Mouse (Mus musculus): ENCODE data around the gene Cidec. TPM values are rescaled to one million over a fixed set of nuclear protein-coding genes. Genes with fewer than 3 reads are reported as not detected.

Gene Cidec
- polyA plus RNA-seq, 1 experiment from 2014 or later: 0.46 TPM

- Histone ChIP-seq H3K4me2 (replicated peaks; ENCODE audit: low read depth, low read length) (no peak overlapping the region), H3K27me3 (ENCODE audit: control insufficient read depth, insufficient read depth, low read length) (no peaks in the 10 kb centered on the region), H3K4me3 (ENCODE audit: low read depth, low read length) (no peak overlapping the region), H3K27ac (ENCODE audit: low read length) (no peak overlapping the region), H3K9ac (replicated peaks; ENCODE audit: low read depth, low read length) (no peak overlapping the region), H3K36me3 (ENCODE audit: control insufficient read depth, insufficient read depth, low read length) (peaks cover 10% of the 10 kb centered on the region; the same call in 1 of the 2 replicates), H3K4me1 (ENCODE audit: control insufficient read depth, insufficient read depth, low read length) (peaks cover 7% of the 10 kb centered on the region), H3K9me3 (ENCODE audit: control insufficient read depth, low read depth, low read length) (no peaks in the 10 kb centered on the region)
- ATAC-seq (ENCODE audit: insufficient number of reproducible peaks, insufficient read depth, low FRiP score, low read depth): no peak
- WGBS: 91% methylated on average over 11 of the region's 11 CpGs
These were observed 40.7 kb downstream of the Cidec start for GRCm38 (mm10) chr6:113394811-113395210.

- no peak overlapping the region for H3K9ac ChIP-seq (replicated peaks; ENCODE audit: low read depth, low read length)
- no peak overlapping the region for H3K4me2 ChIP-seq (replicated peaks; ENCODE audit: low read depth, low read length)
- no peaks in the 10 kb centered on the region for H3K27me3 ChIP-seq (ENCODE audit: control insufficient read depth, insufficient read depth, low read length)
- H3K4me3 ChIP-seq (ENCODE audit: low read depth, low read length): no peak overlapping the region
- peaks cover 7% of the 10 kb centered on the region for H3K4me1 ChIP-seq (ENCODE audit: control insufficient read depth, insufficient read depth, low read length)
- H3K9me3 ChIP-seq (ENCODE audit: control insufficient read depth, low read depth, low read length): no peaks in the 10 kb centered on the region
- WGBS: 88% methylated on average over 6 of the region's 6 CpGs
- H3K27ac ChIP-seq (ENCODE audit: low read length): no peak overlapping the region
- ATAC-seq (ENCODE audit: insufficient number of reproducible peaks, insufficient read depth, low FRiP score, low read depth): no peak
- peaks cover 18% of the 10 kb centered on the region; the same call in 1 of the 2 replicates for H3K36me3 ChIP-seq (ENCODE audit: control insufficient read depth, insufficient read depth, low read length)
These were observed 41.6 kb downstream of the Cidec start for GRCm38 (mm10) chr6:113393951-113394350.

GRCm38 (mm10) chr6:113392387-113393071 is 43.0 kb downstream of the Cidec start:
- Histone ChIP-seq H3K9ac (replicated peaks; ENCODE audit: low read depth, low read length) (peak overlapping the region; percentile 58), H3K4me2 (replicated peaks; ENCODE audit: low read depth, low read length) (peak overlapping the region; percentile 61), H3K36me3 (ENCODE audit: control insufficient read depth, insufficient read depth, low read length) (peaks cover 28% of the 10 kb centered on the region), H3K27ac (ENCODE audit: low read length) (no peak overlapping the region), H3K27me3 (ENCODE audit: control insufficient read depth, insufficient read depth, low read length) (no peaks in the 10 kb centered on the region), H3K9me3 (ENCODE audit: control insufficient read depth, low read depth, low read length) (no peaks in the 10 kb centered on the region), H3K4me1 (ENCODE audit: control insufficient read depth, insufficient read depth, low read length) (peaks cover 7% of the 10 kb centered on the region), H3K4me3 (ENCODE audit: low read depth, low read length) (peak overlapping the region; percentile 37)
- ATAC-seq (ENCODE audit: insufficient number of reproducible peaks, insufficient read depth, low FRiP score, low read depth): peak; percentile 73; the same call in 1 of the 2 replicates
- 2% methylated on average over 51 of the region's 51 CpGs for WGBS

- WGBS: 29% methylated on average over 10 of the region's 10 CpGs
- H3K4me3 ChIP-seq (ENCODE audit: low read depth, low read length): peak overlapping the region; percentile 37
- H3K4me2 ChIP-seq (replicated peaks; ENCODE audit: low read depth, low read length): peak overlapping the region; percentile 61
- H3K27me3 ChIP-seq (ENCODE audit: control insufficient read depth, insufficient read depth, low read length): no peaks in the 10 kb centered on the region
- no peaks in the 10 kb centered on the region for H3K9me3 ChIP-seq (ENCODE audit: control insufficient read depth, low read depth, low read length)
- H3K9ac ChIP-seq (replicated peaks; ENCODE audit: low read depth, low read length): peak overlapping the region; percentile 58; the same call in 1 of the 2 replicates
- H3K27ac ChIP-seq (ENCODE audit: low read length): no peak overlapping the region
- peaks cover 7% of the 10 kb centered on the region for H3K4me1 ChIP-seq (ENCODE audit: control insufficient read depth, insufficient read depth, low read length)
- H3K36me3 ChIP-seq (ENCODE audit: control insufficient read depth, insufficient read depth, low read length): peaks cover 34% of the 10 kb centered on the region
- 0 out of 2 replicates have a peak, but pooled peaks have one; percentile 7 for ATAC-seq (ENCODE audit: insufficient number of reproducible peaks, insufficient read depth, low FRiP score, low read depth)
These were observed 43.6 kb downstream of the Cidec start for GRCm38 (mm10) chr6:113392015-113392386.

- WGBS: 90% methylated on average over 3 of the region's 3 CpGs
- no peak for ATAC-seq (ENCODE audit: insufficient number of reproducible peaks, insufficient read depth, low FRiP score, low read depth)
- peaks cover 7% of the 10 kb centered on the region for H3K4me1 ChIP-seq (ENCODE audit: control insufficient read depth, insufficient read depth, low read length)
- no peak overlapping the region for H3K27ac ChIP-seq (ENCODE audit: low read length)
- no peaks in the 10 kb centered on the region for H3K27me3 ChIP-seq (ENCODE audit: control insufficient read depth, insufficient read depth, low read length)
- H3K4me3 ChIP-seq (ENCODE audit: low read depth, low read length): no peak overlapping the region
- no peak overlapping the region for H3K4me2 ChIP-seq (replicated peaks; ENCODE audit: low read depth, low read length)
- no peaks in the 10 kb centered on the region for H3K9me3 ChIP-seq (ENCODE audit: control insufficient read depth, low read depth, low read length)
- H3K36me3 ChIP-seq (ENCODE audit: control insufficient read depth, insufficient read depth, low read length): peaks cover 43% of the 10 kb centered on the region
- no peak overlapping the region for H3K9ac ChIP-seq (replicated peaks; ENCODE audit: low read depth, low read length)
These were observed 44.8 kb downstream of the Cidec start for GRCm38 (mm10) chr6:113390715-113391114.

GRCm38 (mm10) chr6:113388960-113389359 is 46.6 kb downstream of the Cidec start, which contains the start of gene Ttll3:
TSS of gene Ttll3 (plus strand) at chr6:113389260.
- Histone ChIP-seq H3K36me3 (ENCODE audit: control insufficient read depth, insufficient read depth, low read length) (peaks cover 59% of the 10 kb centered on the region), H3K4me1 (ENCODE audit: control insufficient read depth, insufficient read depth, low read length) (peaks cover 7% of the 10 kb centered on the region), H3K9me3 (ENCODE audit: control insufficient read depth, low read depth, low read length) (no peaks in the 10 kb centered on the region), H3K4me2 (replicated peaks; ENCODE audit: low read depth, low read length) (no peak within 1 kb of the TSS), H3K9ac (replicated peaks; ENCODE audit: low read depth, low read length) (no peak within 1 kb of the TSS), H3K27ac (ENCODE audit: low read length) (no peak within 1 kb of the TSS), H3K4me3 (ENCODE audit: low read depth, low read length) (no peak within 1 kb of the TSS), H3K27me3 (ENCODE audit: control insufficient read depth, insufficient read depth, low read length) (no peaks in the 10 kb centered on the region)
- 62% methylated on average over 8 of the region's 8 CpGs for WGBS
- no peak for ATAC-seq (ENCODE audit: insufficient number of reproducible peaks, insufficient read depth, low FRiP score, low read depth)

GRCm38 (mm10) chr6:113386025-113386424 is 49.5 kb downstream of the Cidec start:
- Histone ChIP-seq H3K9me3 (ENCODE audit: control insufficient read depth, low read depth, low read length) (no peaks in the 10 kb centered on the region), H3K27me3 (ENCODE audit: control insufficient read depth, insufficient read depth, low read length) (no peaks in the 10 kb centered on the region), H3K4me3 (ENCODE audit: low read depth, low read length) (no peak overlapping the region), H3K9ac (replicated peaks; ENCODE audit: low read depth, low read length) (no peak overlapping the region), H3K4me1 (ENCODE audit: control insufficient read depth, insufficient read depth, low read length) (no peaks in the 10 kb centered on the region), H3K4me2 (replicated peaks; ENCODE audit: low read depth, low read length) (no peak overlapping the region), H3K36me3 (ENCODE audit: control insufficient read depth, insufficient read depth, low read length) (peaks cover 81% of the 10 kb centered on the region), H3K27ac (ENCODE audit: low read length) (no peak overlapping the region)
- ATAC-seq (ENCODE audit: insufficient number of reproducible peaks, insufficient read depth, low FRiP score, low read depth): no peak; the same call in 1 of the 2 replicates
- WGBS: 49% methylated on average over 3 of the region's 3 CpGs

- ATAC-seq (ENCODE audit: insufficient number of reproducible peaks, insufficient read depth, low FRiP score, low read depth): no peak
- Histone ChIP-seq H3K9me3 (ENCODE audit: control insufficient read depth, low read depth, low read length) (no peaks in the 10 kb centered on the region), H3K27me3 (ENCODE audit: control insufficient read depth, insufficient read depth, low read length) (no peaks in the 10 kb centered on the region), H3K27ac (ENCODE audit: low read length) (no peak overlapping the region), H3K4me3 (ENCODE audit: low read depth, low read length) (no peak overlapping the region), H3K36me3 (ENCODE audit: control insufficient read depth, insufficient read depth, low read length) (peaks cover 86% of the 10 kb centered on the region), H3K9ac (replicated peaks; ENCODE audit: low read depth, low read length) (no peak overlapping the region), H3K4me1 (ENCODE audit: control insufficient read depth, insufficient read depth, low read length) (no peaks in the 10 kb centered on the region), H3K4me2 (replicated peaks; ENCODE audit: low read depth, low read length) (no peak overlapping the region)
- 84% methylated on average over 11 of the region's 11 CpGs for whole genome bisulfite sequencing
These were observed 50.3 kb downstream of the Cidec start for GRCm38 (mm10) chr6:113385160-113385714.

Measured in stomach, embryonic 14.5 days (tissue).